Mouse (Mus musculus): ENCODE measurements around the gene Mcpt8. TPM values are rescaled to one million over a fixed set of nuclear protein-coding genes. Genes with fewer than 3 reads are reported as not detected.

The Mcpt8 gene
- not detected for polyA plus RNA-seq (2015; fragmentation: Illumina TruSeq; extraction: RNeasy Lipid Tissue Mini Kit (QIAGEN cat#74804); ENCODE audit: low read depth, low replicate concordance)

GRCm38 (mm10) chr14:56085167-56085566 lies at the start of gene Mcpt8:
Gene Mcpt8, minus strand, starts transcription at chr14:56085273.

GRCm38 (mm10) chr14:56132508-56132907 lies 47.4 kb upstream of the Mcpt8 start, which contains the start of gene Gzmd:
Gene Gzmd, minus strand, starts transcription at chr14:56132608.

GRCm38 (mm10) chr14:56120525-56120924 lies 35.5 kb upstream of the Mcpt8 start, which contains the start of gene Gzme:
Gene Gzme, minus strand, starts transcription at chr14:56120625.

GRCm38 (mm10) chr14:56102386-56102785 lies 17.3 kb upstream of the Mcpt8 start, which contains the start of gene Ctsg:
Gene Ctsg, minus strand, starts transcription at chr14:56102574.

GRCm38 (mm10) chr14:56062213-56062612 lies 22.9 kb downstream of the Mcpt8 start, which contains the start of gene Mcpt4:
Gene Mcpt4, minus strand, starts transcription at chr14:56062313.

GRCm38 (mm10) chr14:56041792-56042191 lies 43.3 kb downstream of the Mcpt8 start, which contains the start of gene Mcpt2:
Gene Mcpt2, plus strand, starts transcription at chr14:56042041.

Other genes with a start within 250 kb of the Mcpt8 start
- gene Nynrin, start 231.3 kb downstream of the Mcpt8 start, polyA plus RNA-seq (2015; fragmentation: Illumina TruSeq; extraction: RNeasy Lipid Tissue Mini Kit (QIAGEN cat#74804); ENCODE audit: low read depth, low replicate concordance), result 3.9 TPM
- 0.49 TPM for gene Cbln3, start 200.9 kb downstream of the Mcpt8 start, polyA plus RNA-seq (2015; fragmentation: Illumina TruSeq; extraction: RNeasy Lipid Tissue Mini Kit (QIAGEN cat#74804); ENCODE audit: low read depth, low replicate concordance)
- gene Khnyn, start 200.3 kb downstream of the Mcpt8 start, polyA plus RNA-seq (2015; fragmentation: Illumina TruSeq; extraction: RNeasy Lipid Tissue Mini Kit (QIAGEN cat#74804); ENCODE audit: low read depth, low replicate concordance), result 9.0 TPM
- 155 TPM for gene Sdr39u1, start 185.0 kb downstream of the Mcpt8 start, polyA plus RNA-seq (2015; fragmentation: Illumina TruSeq; extraction: RNeasy Lipid Tissue Mini Kit (QIAGEN cat#74804); ENCODE audit: low read depth, low replicate concordance)
- not detected for gene Cma1, start 140.6 kb downstream of the Mcpt8 start, polyA plus RNA-seq (2015; fragmentation: Illumina TruSeq; extraction: RNeasy Lipid Tissue Mini Kit (QIAGEN cat#74804); ENCODE audit: low read depth, low replicate concordance)
- gene Cma2, start 134.3 kb downstream of the Mcpt8 start, polyA plus RNA-seq (2015; fragmentation: Illumina TruSeq; extraction: RNeasy Lipid Tissue Mini Kit (QIAGEN cat#74804); ENCODE audit: low read depth, low replicate concordance), result not detected
- gene Mcpt1, start 67.3 kb downstream of the Mcpt8 start, polyA plus RNA-seq (2015; fragmentation: Illumina TruSeq; extraction: RNeasy Lipid Tissue Mini Kit (QIAGEN cat#74804); ENCODE audit: low read depth, low replicate concordance), result not detected
- gene Mcpt9, start 54.8 kb downstream of the Mcpt8 start, polyA plus RNA-seq (2015; fragmentation: Illumina TruSeq; extraction: RNeasy Lipid Tissue Mini Kit (QIAGEN cat#74804); ENCODE audit: low read depth, low replicate concordance), result not detected
- not detected for gene Mcpt2, start 43.2 kb downstream of the Mcpt8 start, polyA plus RNA-seq (2015; fragmentation: Illumina TruSeq; extraction: RNeasy Lipid Tissue Mini Kit (QIAGEN cat#74804); ENCODE audit: low read depth, low replicate concordance)
- gene Mcpt4, start 23.0 kb downstream of the Mcpt8 start, polyA plus RNA-seq (2015; fragmentation: Illumina TruSeq; extraction: RNeasy Lipid Tissue Mini Kit (QIAGEN cat#74804); ENCODE audit: low read depth, low replicate concordance), result not detected
- gene Ctsg, start 17.3 kb upstream of the Mcpt8 start, polyA plus RNA-seq (2015; fragmentation: Illumina TruSeq; extraction: RNeasy Lipid Tissue Mini Kit (QIAGEN cat#74804); ENCODE audit: low read depth, low replicate concordance), result not detected
- gene Gzme, start 35.4 kb upstream of the Mcpt8 start, polyA plus RNA-seq (2015; fragmentation: Illumina TruSeq; extraction: RNeasy Lipid Tissue Mini Kit (QIAGEN cat#74804); ENCODE audit: low read depth, low replicate concordance), result not detected
- gene Gzmd, start 47.3 kb upstream of the Mcpt8 start, polyA plus RNA-seq (2015; fragmentation: Illumina TruSeq; extraction: RNeasy Lipid Tissue Mini Kit (QIAGEN cat#74804); ENCODE audit: low read depth, low replicate concordance), result not detected
- gene Gzmg, start 74.3 kb upstream of the Mcpt8 start, polyA plus RNA-seq (2015; fragmentation: Illumina TruSeq; extraction: RNeasy Lipid Tissue Mini Kit (QIAGEN cat#74804); ENCODE audit: low read depth, low replicate concordance), result not detected
- gene Gzmn, start 89.3 kb upstream of the Mcpt8 start, polyA plus RNA-seq (2015; fragmentation: Illumina TruSeq; extraction: RNeasy Lipid Tissue Mini Kit (QIAGEN cat#74804); ENCODE audit: low read depth, low replicate concordance), result not detected
- not detected for gene Gzmf, start 126.1 kb upstream of the Mcpt8 start, polyA plus RNA-seq (2015; fragmentation: Illumina TruSeq; extraction: RNeasy Lipid Tissue Mini Kit (QIAGEN cat#74804); ENCODE audit: low read depth, low replicate concordance)
- gene Gzmc, start 149.4 kb upstream of the Mcpt8 start, polyA plus RNA-seq (2015; fragmentation: Illumina TruSeq; extraction: RNeasy Lipid Tissue Mini Kit (QIAGEN cat#74804); ENCODE audit: low read depth, low replicate concordance), result not detected
- gene Gzmb, start 177.0 kb upstream of the Mcpt8 start, polyA plus RNA-seq (2015; fragmentation: Illumina TruSeq; extraction: RNeasy Lipid Tissue Mini Kit (QIAGEN cat#74804); ENCODE audit: low read depth, low replicate concordance), result not detected